Mouse (Mus musculus) A20 (cell line): ENCODE data around the gene Chrm3.

Experiments used
- DNase-seq: peaks from one replicate; pipeline ENCODE4 v3.0.0-alpha.2; 2011; ENCODE audit warnings: low read depth, low spot score

Chrm3 gene

DNA sequence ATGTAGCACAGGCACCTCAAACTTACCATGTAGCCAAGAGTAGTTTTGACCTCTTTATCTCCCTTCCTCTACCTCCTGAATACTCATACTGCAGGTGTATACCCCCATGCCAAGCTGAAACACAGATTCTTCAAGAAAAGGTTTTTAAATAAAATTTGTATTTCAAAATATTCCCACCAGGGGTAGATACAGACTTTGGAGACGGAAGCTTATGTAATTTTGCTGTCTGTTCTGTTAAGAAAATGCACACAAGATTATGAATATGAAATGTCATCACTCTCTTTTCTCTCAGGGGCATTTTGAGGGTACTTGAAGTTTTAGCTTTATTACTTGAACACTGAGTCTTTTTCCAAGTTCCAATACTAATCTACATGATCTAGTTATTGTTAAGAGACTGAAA, 469.6 kb downstream of the Chrm3 start:
- DNase-seq: no peak

DNA sequence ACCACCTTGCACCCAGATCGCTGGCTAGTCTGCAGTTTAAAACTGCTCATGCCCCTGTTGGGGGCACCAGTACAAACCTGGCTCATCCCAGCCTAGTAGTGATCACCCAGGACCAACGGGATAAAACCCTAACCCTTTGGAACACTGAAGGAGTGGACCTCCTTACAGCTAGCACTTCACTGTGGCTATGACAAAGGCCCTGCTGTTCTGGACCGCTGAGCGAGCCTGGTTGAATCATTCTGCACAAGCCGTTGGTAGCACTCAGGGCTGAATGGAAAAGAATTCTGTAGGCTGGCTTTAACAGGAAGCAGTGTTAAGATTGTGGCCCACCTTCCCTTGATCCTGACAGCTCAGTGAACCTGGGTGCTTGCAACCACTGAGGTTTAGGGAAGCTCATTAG, 470.2 kb downstream of the Chrm3 start:
- no peak for DNase-seq

DNA sequence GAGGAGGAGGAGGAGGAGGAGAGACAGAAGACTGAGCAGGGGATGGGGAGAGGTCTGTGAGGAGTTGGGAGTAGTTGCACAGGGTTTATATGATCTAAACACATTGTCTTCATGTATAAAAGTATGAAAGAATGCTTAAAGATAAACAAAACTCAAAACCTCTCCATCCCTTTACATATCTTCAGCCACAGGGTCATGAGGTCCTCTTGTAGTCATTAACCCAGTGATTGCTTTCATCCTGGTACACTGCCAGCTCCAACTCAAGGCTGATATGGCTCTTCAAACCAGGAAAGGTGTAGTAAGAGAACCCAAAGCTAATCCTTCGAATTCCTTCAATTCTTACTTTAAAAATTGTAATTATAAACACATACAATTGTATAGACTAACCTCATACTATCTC, 470.7 kb downstream of the Chrm3 start:
- DNase-seq: no peak

DNA sequence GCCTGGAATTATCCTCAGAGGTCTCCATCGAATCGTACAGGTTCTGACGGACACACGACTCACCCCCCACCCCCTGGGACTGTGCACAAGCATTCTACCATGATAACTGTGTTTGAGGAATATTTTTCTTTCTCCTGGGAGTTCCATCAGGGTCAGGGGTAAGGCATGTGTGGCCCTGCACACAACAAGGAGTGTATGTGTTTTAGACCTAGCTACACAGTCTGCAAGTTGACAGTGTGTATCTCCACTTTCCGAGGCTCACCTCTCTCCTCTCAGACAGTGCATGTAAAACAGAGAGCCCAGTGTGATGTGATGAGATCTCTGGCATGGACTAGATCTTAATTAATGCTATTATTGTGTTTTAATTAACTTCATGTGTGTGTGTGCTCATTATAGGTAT, 472.4 kb downstream of the Chrm3 start:
- no peak for DNase-seq

DNA sequence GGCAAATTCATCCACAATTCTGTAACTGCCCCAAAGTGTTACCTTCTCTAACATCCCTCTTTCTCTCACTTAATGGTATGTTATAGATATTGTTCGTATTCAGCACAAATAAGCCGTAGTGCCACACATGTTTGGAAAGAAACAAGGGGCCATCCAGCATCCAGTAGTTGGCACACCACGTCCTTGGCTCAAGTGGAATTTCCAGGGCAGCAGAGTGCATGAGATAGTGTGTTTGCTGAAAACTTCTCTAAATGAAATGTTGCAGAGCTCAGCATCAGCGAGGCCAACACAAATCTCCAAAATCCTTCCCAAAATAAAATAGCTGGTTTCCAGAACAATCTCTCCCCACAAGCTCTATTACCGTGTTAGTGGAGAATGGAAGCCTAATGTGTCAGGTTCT, 473.4 kb downstream of the Chrm3 start:
- no peak for DNase-seq

DNA sequence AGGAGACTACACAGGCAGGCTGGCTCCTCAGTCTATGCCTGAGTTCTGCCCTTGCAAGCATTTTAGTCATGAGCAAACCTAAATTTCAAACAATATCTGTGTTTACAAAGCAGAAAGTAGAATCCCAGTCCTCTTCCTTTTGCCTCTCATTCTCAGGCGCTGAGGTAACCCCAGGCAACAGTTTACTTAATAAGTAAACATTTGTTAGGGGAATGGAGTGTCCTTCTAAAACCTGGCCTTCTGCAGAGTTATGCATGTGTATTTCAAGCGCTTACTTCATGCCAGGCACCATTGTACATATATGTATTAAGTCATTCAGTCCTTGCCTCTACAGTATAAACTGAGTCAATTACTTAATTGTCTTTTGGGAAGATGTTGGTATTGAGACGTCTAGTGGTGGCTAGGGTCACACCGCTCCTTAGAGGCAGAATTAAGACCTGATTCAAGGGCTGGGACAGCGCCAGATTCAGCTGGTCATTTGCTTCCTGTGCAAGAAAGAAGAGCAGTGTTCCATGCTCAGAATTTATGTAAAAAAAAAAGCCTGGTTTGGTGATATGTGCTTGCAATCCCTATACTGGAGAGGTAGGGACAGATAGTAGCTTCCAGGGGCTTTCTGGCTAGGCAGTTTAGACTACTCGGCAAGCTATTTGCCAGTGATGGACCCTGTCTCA, 474.0 kb downstream of the Chrm3 start:
- DNase-seq: no peak

DNA sequence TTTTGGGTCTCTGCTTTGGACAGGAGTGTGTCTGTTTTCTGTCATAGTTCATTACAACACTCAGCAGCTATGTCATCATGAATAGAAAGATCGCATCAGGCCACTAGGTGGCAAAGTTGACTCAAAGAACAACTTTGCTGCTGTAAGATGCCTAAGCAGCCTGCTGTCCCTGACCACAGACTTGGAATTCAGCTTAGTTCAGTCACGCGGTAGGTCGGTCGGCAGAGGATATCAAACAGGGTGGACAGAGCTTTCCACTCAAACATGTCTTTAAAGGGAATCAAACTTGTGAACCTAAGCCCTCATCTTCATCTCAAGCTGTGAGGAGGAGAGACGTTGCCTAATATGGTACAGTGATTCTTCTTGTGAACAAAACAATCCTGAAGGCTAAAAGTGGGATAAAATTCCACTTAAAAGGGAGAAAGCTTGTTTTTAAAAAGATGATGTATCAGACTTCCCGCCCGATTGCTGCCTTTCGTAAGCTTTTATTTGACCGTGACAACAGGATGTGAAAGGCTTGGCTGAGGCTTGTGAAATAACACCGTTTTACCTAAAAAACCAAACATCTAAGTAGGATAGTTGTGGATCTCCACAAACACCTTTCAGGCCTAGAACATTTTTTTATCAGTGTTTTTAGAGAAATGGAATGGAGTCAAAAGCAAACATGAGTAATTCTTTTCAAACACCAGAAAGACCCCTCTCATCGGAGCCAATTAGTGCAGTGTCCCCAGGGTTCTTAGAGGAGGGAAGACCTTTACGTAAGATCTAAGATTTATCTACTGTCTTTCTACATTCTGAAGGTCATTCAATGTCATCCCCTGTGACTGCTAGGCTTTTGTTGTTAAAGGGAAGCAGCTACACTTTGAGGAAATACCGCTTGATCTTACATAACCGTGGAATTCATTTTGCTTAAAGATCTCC, 478.0 kb downstream of the Chrm3 start:
- DNase-seq: no peak

DNA sequence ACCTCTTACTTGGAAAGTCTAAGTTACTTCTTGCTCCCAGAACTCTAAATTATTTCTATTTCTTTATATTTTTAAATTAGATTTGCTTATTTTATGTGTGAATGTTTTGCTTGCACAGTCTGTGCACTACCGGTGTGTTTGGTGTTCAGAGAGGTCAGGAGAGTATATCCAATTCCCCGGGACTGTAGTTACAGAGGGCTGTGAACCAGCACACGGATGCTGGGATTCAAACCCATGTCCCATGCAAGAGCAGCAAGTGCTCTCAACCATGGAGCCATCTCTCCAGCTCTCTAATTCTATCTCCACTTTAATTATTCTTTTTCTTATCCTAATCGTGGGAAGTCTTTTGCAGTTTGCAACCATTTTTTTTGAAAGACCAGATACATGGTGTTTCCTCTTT, 478.7 kb downstream of the Chrm3 start:
- no peak for DNase-seq

DNA sequence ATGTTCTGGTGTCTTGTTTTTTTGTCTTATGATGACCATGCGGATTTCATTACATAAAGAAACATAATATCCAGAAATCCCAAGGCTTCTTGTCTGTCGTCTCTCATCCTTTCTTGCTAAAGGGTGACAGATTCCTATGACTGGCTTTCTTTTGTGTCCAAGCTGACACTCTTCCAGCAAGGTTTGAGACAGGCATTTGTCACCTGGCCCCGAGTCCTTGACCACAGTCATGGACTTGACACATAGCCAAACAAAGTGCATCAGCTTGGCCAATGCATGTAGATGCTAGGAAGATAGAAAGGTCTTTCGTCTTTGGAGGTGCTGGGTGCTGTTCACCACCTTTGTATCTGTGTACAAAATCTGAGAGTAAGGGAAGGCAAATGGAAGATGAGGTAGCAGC, 480.2 kb downstream of the Chrm3 start:
- DNase-seq: no peak

DNA sequence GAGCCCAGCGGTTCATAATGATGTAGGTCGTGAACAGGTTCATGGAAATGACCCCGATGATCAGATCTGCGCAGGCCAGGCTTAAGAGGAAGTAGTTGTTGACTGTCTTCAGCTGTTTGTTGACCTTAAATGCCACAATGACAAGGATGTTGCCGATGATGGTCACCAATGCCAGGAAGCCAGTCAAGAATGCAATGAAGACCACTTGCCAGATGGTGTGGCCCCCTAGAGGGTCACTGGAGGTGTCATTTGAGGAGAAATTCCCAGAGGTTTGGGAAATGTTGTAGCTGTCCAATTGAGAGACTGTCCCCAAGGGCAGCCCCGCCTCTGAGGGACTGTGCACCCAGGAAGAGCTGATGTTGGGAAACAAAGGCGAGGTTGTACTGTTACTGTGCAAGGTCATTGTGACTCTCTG, 482.0 kb downstream of the Chrm3 start:
- DNase-seq: no peak

DNA sequence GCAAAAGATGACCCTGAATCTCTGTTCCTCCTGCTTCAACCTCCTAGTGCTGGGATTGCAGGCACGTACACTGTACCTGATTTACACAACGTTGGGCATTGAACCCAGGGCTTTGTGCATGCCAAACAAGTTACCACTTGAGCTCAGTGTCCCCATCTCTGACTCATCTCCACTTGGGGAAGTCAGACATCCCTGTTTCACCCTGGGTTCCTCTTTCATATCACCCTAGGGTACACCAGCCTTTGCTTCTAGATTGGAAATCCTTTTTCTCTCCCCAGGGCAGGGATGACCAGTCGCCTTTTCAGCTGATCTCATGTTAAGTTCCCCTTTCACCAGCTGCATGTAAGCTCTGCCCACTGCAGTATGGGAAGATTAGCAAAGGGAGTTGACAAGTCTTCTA, 487.3 kb downstream of the Chrm3 start:
- no peak for DNase-seq

DNA sequence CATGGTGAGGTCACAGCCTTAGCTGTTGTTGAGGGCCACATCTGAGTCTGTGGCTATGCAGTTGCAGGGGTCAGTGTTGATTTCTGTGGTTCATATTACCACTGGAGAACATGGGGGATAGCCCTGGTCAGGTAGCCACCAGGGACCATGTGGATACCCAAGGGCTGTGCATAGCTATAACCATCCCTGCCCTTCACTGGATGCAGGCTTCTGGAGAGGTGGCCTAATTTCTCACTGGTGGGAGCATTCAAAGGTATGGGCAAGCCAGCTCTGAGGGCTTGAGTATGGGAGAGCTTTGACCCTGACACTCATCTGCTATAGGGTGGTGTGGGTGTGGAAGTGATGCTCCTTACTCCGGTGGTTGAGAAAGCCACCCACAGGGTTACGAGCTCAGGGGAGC, 494.5 kb downstream of the Chrm3 start:
- DNase-seq: no peak

DNA sequence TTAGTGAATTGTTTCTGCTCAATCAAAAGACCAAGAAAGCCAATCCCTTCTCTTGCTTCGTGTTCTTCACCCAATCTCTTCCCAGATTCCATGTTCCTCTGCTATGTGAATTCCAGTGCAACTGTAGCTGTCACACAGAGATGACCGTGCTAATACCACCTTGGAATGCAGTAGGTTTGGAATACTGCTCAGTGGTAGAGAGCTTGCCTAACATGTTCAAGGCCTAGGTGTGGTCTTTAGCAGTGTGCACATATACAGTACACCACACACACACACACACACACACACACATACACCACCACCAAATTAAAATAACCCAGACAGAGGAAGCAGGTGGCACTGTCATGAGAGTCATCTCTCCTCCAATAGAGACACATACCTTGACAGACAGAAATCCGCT, 513.1 kb downstream of the Chrm3 start:
- no peak for DNase-seq

DNA sequence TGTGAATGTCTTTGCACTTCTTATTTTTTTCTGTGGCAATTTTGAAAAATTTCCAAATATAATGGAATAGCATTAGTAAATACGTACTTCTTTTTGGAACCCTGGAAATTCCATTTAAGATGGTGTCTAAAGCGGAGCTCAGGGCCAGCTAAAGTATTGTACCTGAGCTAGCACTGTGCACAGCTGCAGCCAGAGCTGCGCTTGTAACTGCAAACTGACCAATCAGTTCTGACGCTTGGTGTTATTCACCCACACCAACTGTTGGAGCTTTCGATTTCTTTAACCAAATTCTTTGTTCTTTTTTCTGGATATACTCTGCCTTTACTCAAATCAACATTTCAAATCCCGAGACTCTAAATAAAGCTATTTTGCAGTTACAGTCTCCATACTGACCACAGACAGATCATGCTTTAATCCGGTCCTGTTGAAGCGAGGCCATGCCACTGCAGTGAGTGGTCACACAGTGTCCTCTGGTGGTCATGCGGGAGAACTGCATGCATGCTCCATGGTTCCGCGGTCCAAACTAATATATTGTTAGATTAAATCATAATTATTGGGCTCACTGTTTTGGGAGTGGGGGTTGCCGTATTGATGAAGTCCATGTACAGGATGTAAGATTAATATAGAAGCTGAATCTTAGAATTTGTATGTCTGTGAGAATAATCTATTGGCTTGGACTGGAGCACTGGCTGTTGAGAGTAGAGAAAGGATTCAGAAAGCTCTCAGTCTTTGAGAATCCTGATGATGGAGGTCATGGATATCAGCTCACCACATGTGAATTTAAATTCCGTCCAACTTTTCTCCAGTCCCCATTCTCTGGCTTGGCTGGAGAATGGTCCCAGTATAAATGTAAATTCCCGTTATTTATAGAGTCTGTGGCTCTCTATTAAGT, 513.9 kb downstream of the Chrm3 start:
- DNase-seq: peak; percentile 7

DNA sequence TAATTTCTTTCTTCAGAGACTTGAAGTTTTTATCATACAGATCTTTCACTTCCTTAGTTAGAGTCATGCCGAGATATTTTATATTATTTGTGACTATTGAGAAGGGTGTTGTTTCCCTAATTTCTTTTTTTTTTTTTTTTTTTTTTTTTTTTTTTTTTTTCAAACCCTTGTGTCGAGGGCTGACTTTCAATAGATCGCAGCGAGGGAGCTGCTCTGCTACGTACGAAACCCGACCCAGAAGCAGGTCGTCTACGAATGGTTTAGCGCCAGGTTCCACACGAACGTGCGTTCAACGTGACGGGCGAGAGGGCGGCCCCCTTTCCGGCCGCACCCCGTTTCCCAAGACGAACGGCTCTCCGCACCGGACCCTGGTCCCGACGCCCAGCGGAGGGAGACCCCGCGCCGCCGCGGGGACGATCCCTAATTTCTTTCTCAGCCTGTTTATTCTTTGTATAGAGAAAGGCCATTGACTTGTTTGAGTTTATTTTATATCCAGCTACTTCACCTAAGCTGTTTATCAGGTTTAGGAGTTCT, 526.4 kb downstream of the Chrm3 start:
- DNase-seq: peak; percentile 18

DNA sequence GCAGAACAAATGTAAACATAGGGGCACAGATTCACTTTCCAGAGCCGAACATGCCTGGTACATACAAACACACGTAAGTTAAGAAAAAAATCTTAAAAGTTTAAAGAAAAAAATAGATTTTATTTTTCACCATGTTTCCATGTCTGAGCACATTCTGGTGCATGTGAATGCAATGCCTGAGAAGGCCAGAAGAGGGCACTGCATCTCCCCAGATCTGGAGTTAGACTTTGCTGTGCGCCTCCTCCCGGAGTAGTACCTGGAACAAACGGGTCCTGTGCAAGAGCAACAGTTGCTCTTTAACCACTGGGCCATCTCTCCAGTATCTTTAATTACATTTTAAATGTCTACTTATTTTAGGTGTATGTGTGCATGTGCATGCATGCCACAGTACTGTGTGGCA, 534.4 kb downstream of the Chrm3 start:
- DNase-seq: peak; percentile 1
